Mouse (Mus musculus) intestine, postnatal 0 days (tissue): Measurements from ENCODE around the gene B3gnt7. TPM values are rescaled to one million over a fixed set of nuclear protein-coding genes. Genes with fewer than 3 reads are reported as not detected.

Experiments
- ATAC-seq: fragments of 200-750 bp; cut with Nextera tagmentation; 2 replicates; pipeline ENCODE4 v1.8.0; 2017; ENCODE audit warnings: mild to moderate bottlenecking, moderate TSS enrichment, moderate library complexity
- H3K27ac ChIP-seq: fragments of 300-500 bp; sonication (generic); 2 replicates; pipeline ENCODE4 v1.5.1; 2014; ENCODE audit warnings: mild to moderate bottlenecking, low read depth, low read length, moderate library complexity
- H3K27me3 ChIP-seq: fragments of 300-500 bp; sonication (generic); replicated peaks from 2 replicates; pipeline ENCODE4 v1.6.1; 2014; ENCODE audit warnings: low read length, mixed read lengths; ENCODE audit not compliant: control insufficient read depth, insufficient read depth
- H3K36me3 ChIP-seq: fragments of 300-500 bp; sonication (generic); 2 replicates; pipeline ENCODE4 v1.6.1; 2014; ENCODE audit warnings: mild to moderate bottlenecking, moderate library complexity; ENCODE audit not compliant: control insufficient read depth, insufficient read depth
- H3K4me1 ChIP-seq: fragments of 300-500 bp; sonication (generic); replicated peaks from 2 replicates; pipeline ENCODE4 v1.6.1; 2014; ENCODE audit warnings: antibody characterized with exemption, low read length, mixed read lengths; ENCODE audit not compliant: control insufficient read depth, insufficient read depth
- H3K4me2 ChIP-seq: fragments of 300-500 bp; sonication (generic); replicated peaks from 2 replicates; pipeline ENCODE4 v1.6.1; 2014; ENCODE audit warnings: low read depth, mild to moderate bottlenecking, moderate library complexity
- H3K4me3 ChIP-seq: fragments of 300-500 bp; sonication (generic); 2 replicates; pipeline ENCODE4 v1.5.1; 2014; ENCODE audit warnings: low read depth, low read length
- H3K9ac ChIP-seq: fragments of 300-500 bp; sonication (generic); 2 replicates; pipeline ENCODE4 v1.6.1; 2014; ENCODE audit warnings: mild to moderate bottlenecking, low read depth, low read length
- H3K9me3 ChIP-seq: fragments of 300-500 bp; sonication (generic); 2 replicates; pipeline ENCODE4 v1.6.1; 2016; ENCODE audit warnings: mixed run types; ENCODE audit not compliant: control insufficient read depth
- CTCF ChIP-seq: sonication (generic); IDR thresholded peaks from 2 replicates; pipeline ENCODE4 v1.5.1; 2016; ENCODE audit warnings: low read depth, mild to moderate bottlenecking, control low read depth, antibody characterized with exemption, moderate library complexity
- WGBS: fragments of 180-500 bp; shearing (Covaris S2); extraction: QIAGEN DNeasy Blood & Tissue Kit; methylation state at CpG from one replicate; pipeline ENCODE4 v1.1.7; 2014; 5-methylcytosine and 5-hydroxymethylcytosine counted together
- polyA plus RNA-seq: library from polyadenylated mRNA; unstranded; fragments of >200 nt; fragmentation: Nextera tagmentation; extraction: Ambion mirVana; gene quantifications from 2 replicates; pipeline ENCODE4 v1.2.1, GENCODE M21; 2015

Gene B3gnt7
- polyA plus RNA-seq: 3.2 and 3.4 TPM in 2 replicates

DNA sequence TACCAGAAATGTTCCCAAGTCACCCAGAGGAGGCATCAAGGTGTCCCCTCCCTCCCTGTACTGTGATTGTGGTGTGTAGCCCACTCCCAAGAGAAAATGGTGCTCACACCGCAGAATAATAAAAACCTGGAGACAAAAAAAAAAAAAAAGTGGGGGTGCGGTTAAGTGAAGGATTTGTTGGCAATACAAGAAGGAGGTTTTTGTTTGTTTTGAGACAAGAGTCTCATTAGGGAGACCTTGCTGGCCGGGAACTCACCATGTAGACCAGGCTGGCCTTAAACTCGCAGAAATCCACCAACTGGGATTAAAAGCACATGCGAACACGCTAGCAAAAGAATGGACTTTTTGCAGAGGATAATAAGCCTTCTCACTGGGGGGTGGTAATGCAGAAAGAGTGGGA lies at the start of gene B3gnt7:
TSS of gene B3gnt7 (plus strand) at position 301 of the 400 bp plus-strand sequence.
- H3K9ac ChIP-seq: peak within 1 kb of the TSS; percentile 45
- H3K36me3 ChIP-seq: no peaks in the 10 kb centered on the region
- peak within 1 kb of the TSS; percentile 54 for H3K4me3 ChIP-seq
- H3K4me1 ChIP-seq: no peaks in the 10 kb centered on the region
- no peak for TF ChIP-seq CTCF
- no peak for ATAC-seq
- H3K27ac ChIP-seq: no peak within 1 kb of the TSS
- H3K27me3 ChIP-seq: peaks cover 16% of the 10 kb centered on the region; the same call in 1 of the 2 replicates
- no peaks in the 10 kb centered on the region for H3K9me3 ChIP-seq
- peak within 1 kb of the TSS; percentile 91 for H3K4me2 ChIP-seq
- 48% methylated on average over 6 of the region's 6 CpGs for WGBS

- H3K9me3 ChIP-seq: no peaks in the 10 kb centered on the region
- H3K4me2 ChIP-seq: no peak overlapping the region
- H3K4me3 ChIP-seq: no peak overlapping the region
- no peak overlapping the region for H3K27ac ChIP-seq
- no peak for TF ChIP-seq CTCF
- H3K27me3 ChIP-seq: no peaks in the 10 kb centered on the region
- ATAC-seq: no peak
- H3K4me1 ChIP-seq: no peaks in the 10 kb centered on the region
- no peaks in the 10 kb centered on the region for H3K36me3 ChIP-seq
- H3K9ac ChIP-seq: no peak overlapping the region
- WGBS: 84% methylated on average over 8 of the region's 8 CpGs
Observed at GRCm38 (mm10) chr1:86253410-86253809, 49.2 kb upstream of the B3gnt7 start.

DNA sequence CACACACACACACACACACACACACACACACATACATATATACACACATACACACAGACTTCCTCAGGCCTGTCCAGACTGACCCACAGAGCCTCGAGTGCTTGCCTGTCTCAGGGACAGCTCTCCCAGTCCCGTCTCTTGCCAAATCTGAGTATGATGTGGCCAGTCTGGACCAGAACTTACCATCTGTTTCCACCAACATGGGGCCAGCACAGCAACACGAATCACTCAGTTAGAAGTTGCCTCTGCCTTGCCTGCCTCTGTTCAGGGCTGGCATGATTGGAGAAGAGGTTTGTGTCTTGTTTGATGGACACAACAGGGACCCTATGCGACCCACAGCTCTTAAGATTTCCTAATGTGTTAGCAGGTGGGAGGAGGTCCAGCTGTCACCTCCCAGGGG lies 46.3 kb upstream of the B3gnt7 start:
- H3K9ac ChIP-seq: no peak overlapping the region
- no peaks in the 10 kb centered on the region for H3K36me3 ChIP-seq
- no peak overlapping the region for H3K4me3 ChIP-seq
- no peaks in the 10 kb centered on the region for H3K27me3 ChIP-seq
- H3K9me3 ChIP-seq: no peaks in the 10 kb centered on the region
- WGBS: 70% methylated on average over 4 of the region's 4 CpGs
- H3K4me1 ChIP-seq: no peaks in the 10 kb centered on the region
- ATAC-seq: no peak
- no peak overlapping the region for H3K27ac ChIP-seq
- H3K4me2 ChIP-seq: no peak overlapping the region
- no peak for TF ChIP-seq CTCF

- ATAC-seq: no peak
- H3K4me3 ChIP-seq: no peak overlapping the region
- no peak overlapping the region for H3K9ac ChIP-seq
- H3K9me3 ChIP-seq: no peaks in the 10 kb centered on the region
- no peak overlapping the region for H3K27ac ChIP-seq
- WGBS: 88% methylated on average over 8 of the region's 8 CpGs
- no peaks in the 10 kb centered on the region for H3K27me3 ChIP-seq
- TF ChIP-seq CTCF: no peak
- no peaks in the 10 kb centered on the region for H3K4me1 ChIP-seq
- H3K4me2 ChIP-seq: no peak overlapping the region
- no peaks in the 10 kb centered on the region for H3K36me3 ChIP-seq
Observed at GRCm38 (mm10) chr1:86257228-86257627, 45.4 kb upstream of the B3gnt7 start.

GRCm38 (mm10) chr1:86258171-86258824 lies 44.3 kb upstream of the B3gnt7 start:
- H3K4me1 ChIP-seq: no peaks in the 10 kb centered on the region
- H3K4me2 ChIP-seq: no peak overlapping the region
- ATAC-seq: no peak
- TF ChIP-seq CTCF: no peak
- no peaks in the 10 kb centered on the region for H3K9me3 ChIP-seq
- WGBS: 84% methylated on average over 7 of the region's 7 CpGs
- no peaks in the 10 kb centered on the region for H3K36me3 ChIP-seq
- no peak overlapping the region for H3K4me3 ChIP-seq
- H3K9ac ChIP-seq: no peak overlapping the region
- H3K27me3 ChIP-seq: no peaks in the 10 kb centered on the region
- H3K27ac ChIP-seq: no peak overlapping the region

DNA sequence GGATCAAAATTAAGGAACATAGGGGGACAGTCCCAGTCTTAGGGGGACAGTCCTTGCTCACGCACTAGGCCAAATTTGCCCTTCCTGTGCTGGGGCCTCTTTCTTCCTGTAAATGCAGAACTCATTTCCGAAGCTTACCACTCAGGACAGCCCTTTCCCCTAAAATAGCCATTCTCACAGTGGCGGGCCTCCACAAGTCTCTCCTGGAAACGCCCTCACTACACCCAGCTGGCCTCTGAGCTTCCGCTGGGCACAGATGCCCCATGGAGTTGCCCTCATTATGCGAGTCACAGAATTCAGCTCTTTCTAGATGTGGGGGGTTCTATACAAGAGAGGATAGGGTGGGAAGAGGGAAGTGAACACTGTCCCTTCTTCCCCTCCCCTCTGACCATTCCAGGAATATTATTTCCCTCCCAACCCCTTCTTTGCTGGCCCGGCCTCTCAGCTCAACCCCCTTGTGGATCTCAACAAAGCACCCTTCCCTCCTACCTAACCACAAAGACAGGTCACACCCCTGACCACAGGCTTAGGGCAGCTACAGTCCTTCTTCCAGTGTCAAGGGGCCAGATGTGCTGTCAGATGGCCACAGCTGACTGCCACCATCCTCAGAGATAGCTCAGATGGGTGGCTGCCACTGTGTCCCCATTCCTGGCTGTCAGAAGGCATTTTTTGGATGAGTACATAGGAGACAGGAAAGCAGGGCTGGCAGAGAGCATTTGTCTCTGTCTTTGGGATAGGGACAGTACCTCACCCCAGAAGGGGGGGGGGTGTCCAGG lies 38.9 kb upstream of the B3gnt7 start:
- Histone ChIP-seq H3K9me3 (no peaks in the 10 kb centered on the region), H3K36me3 (no peaks in the 10 kb centered on the region), H3K4me2 (no peak overlapping the region), H3K4me3 (no peak overlapping the region), H3K27me3 (no peaks in the 10 kb centered on the region), H3K9ac (no peak overlapping the region), H3K4me1 (no peaks in the 10 kb centered on the region), H3K27ac (no peak overlapping the region)
- no peak for TF ChIP-seq CTCF
- WGBS: 76% methylated on average over 7 of the region's 7 CpGs
- no peak for ATAC-seq
